Mouse (Mus musculus) forebrain, embryonic 16.5 days (tissue): Measurements from ENCODE around the gene Irf3. TPM values are rescaled to one million over a fixed set of nuclear protein-coding genes. Genes with fewer than 3 reads are reported as not detected.
"Not testable (repeated sequence)": the region's sequence is repeated elsewhere in the genome, so short reads cannot be mapped to it uniquely, and the experiment has no call there.

ENCODE experiments used
- ATAC-seq: fragments of 200-750 bp; cut with Nextera tagmentation; 2 replicates; pipeline ENCODE4 v1.8.0; 2017; ENCODE audit warnings: mild to moderate bottlenecking, moderate library complexity
- H3K27ac ChIP-seq: fragments of 300-500 bp; sonication (generic); 2 replicates; pipeline ENCODE4 v1.5.1; 2014; ENCODE audit warnings: low read length, control low read depth
- H3K27me3 ChIP-seq: fragments of 300-500 bp; sonication (generic); replicated peaks from 2 replicates; pipeline ENCODE4 v1.6.1; 2014; ENCODE audit warnings: low read length; ENCODE audit not compliant: control insufficient read depth, insufficient read depth
- H3K36me3 ChIP-seq: fragments of 300-500 bp; sonication (generic); 2 replicates; pipeline ENCODE4 v1.6.1; 2014; ENCODE audit not compliant: control insufficient read depth, insufficient read depth
- H3K4me1 ChIP-seq: fragments of 300-500 bp; sonication (generic); replicated peaks from 2 replicates; pipeline ENCODE4 v1.6.1; 2014; ENCODE audit warnings: low read length; ENCODE audit not compliant: control insufficient read depth, insufficient read depth
- H3K4me2 ChIP-seq: fragments of 300-500 bp; sonication (generic); 2 replicates; pipeline ENCODE4 v1.6.1; 2014; ENCODE audit warnings: mild to moderate bottlenecking, low read length, control low read depth
- H3K4me3 ChIP-seq: fragments of 300-500 bp; sonication (generic); replicated peaks from 2 replicates; pipeline ENCODE4 v1.5.1; 2014; ENCODE audit warnings: mild to moderate bottlenecking, low read length, control low read depth
- H3K9ac ChIP-seq: fragments of 300-500 bp; sonication (generic); replicated peaks from 2 replicates; pipeline ENCODE4 v1.6.1; 2014; ENCODE audit warnings: low read depth, low read length, control low read depth
- H3K9me3 ChIP-seq: fragments of 300-500 bp; sonication (generic); 2 replicates; pipeline ENCODE4 v1.6.1; 2016; ENCODE audit warnings: low read length; ENCODE audit not compliant: control insufficient read depth
- WGBS: fragments of 180-500 bp; shearing (Covaris S2); extraction: QIAGEN DNeasy Blood & Tissue Kit; methylation state at CpG from one replicate; pipeline ENCODE4 v1.1.7; 2014; 5-methylcytosine and 5-hydroxymethylcytosine counted together
- polyA plus RNA-seq: library from polyadenylated mRNA; unstranded; fragments of >200 nt; fragmentation: Nextera tagmentation; extraction: Ambion mirVana; gene quantifications from 2 replicates; pipeline ENCODE4 v1.2.1, GENCODE M21; 2015

The Irf3 gene
- polyA plus RNA-seq, 1 experiment from 2014 or later: 60.6 TPM

- no peak overlapping the region for H3K4me2 ChIP-seq
- no peak for ATAC-seq
- H3K4me1 ChIP-seq: peaks cover 27% of the 10 kb centered on the region
- no peak overlapping the region for H3K4me3 ChIP-seq
- 47% methylated on average over 8 of the region's 8 CpGs for WGBS
- H3K9ac ChIP-seq: no peak overlapping the region
- H3K27ac ChIP-seq: no peak overlapping the region
- H3K9me3 ChIP-seq: no peaks in the 10 kb centered on the region
- 0 out of 2 replicates have a peak, but pooled peaks cover 6% of the 10 kb centered on the region for H3K27me3 ChIP-seq
- no peaks in the 10 kb centered on the region for H3K36me3 ChIP-seq
Measured at GRCm38 (mm10) chr7:45019031-45019571, 21.7 kb downstream of the Irf3 start.

GRCm38 (mm10) chr7:45020225-45020624 is 22.8 kb downstream of the Irf3 start:
- H3K4me1 ChIP-seq: peaks cover 16% of the 10 kb centered on the region
- H3K27ac ChIP-seq: no peak overlapping the region
- no peaks in the 10 kb centered on the region for H3K36me3 ChIP-seq
- H3K27me3 ChIP-seq: 0 out of 2 replicates have a peak, but pooled peaks cover 6% of the 10 kb centered on the region
- no peak overlapping the region for H3K4me2 ChIP-seq
- no peaks in the 10 kb centered on the region for H3K9me3 ChIP-seq
- H3K4me3 ChIP-seq: no peak overlapping the region
- WGBS: 77% methylated on average over 9 of the region's 9 CpGs
- ATAC-seq: no peak
- no peak overlapping the region for H3K9ac ChIP-seq

- H3K4me1 ChIP-seq, H3K9ac ChIP-seq, ATAC-seq, H3K36me3 ChIP-seq, H3K4me3 ChIP-seq, H3K27ac ChIP-seq, H3K4me2 ChIP-seq, H3K27me3 ChIP-seq, H3K9me3 ChIP-seq: not testable (repeated sequence)
- 79% methylated on average over 5 of the region's 5 CpGs for WGBS
Measured at GRCm38 (mm10) chr7:45023711-45024110, 26.3 kb downstream of the Irf3 start.

- Histone ChIP-seq H3K36me3 (peaks cover 8% of the 10 kb centered on the region), H3K27ac (peak overlapping the region; percentile 4; the same call in 1 of the 2 replicates), H3K27me3 (no peaks in the 10 kb centered on the region), H3K9me3 (no peaks in the 10 kb centered on the region), H3K9ac (no peak overlapping the region), H3K4me2 (no peak overlapping the region), H3K4me3 (no peak overlapping the region), H3K4me1 (no peaks in the 10 kb centered on the region)
- 87% methylated on average over 15 of the region's 15 CpGs for WGBS
- no peak for ATAC-seq
Measured at GRCm38 (mm10) chr7:45024281-45025248, 27.1 kb downstream of the Irf3 start.

- Histone ChIP-seq H3K27me3 (no peaks in the 10 kb centered on the region), H3K27ac (no peak overlapping the region; the same call in 1 of the 2 replicates), H3K4me3 (no peak overlapping the region), H3K9me3 (no peaks in the 10 kb centered on the region), H3K4me2 (no peak overlapping the region), H3K4me1 (no peaks in the 10 kb centered on the region), H3K9ac (no peak overlapping the region), H3K36me3 (peaks cover 15% of the 10 kb centered on the region)
- ATAC-seq: no peak
- 78% methylated on average over 8 of the region's 8 CpGs for WGBS
Measured at GRCm38 (mm10) chr7:45025601-45026220, 28.3 kb downstream of the Irf3 start.

GRCm38 (mm10) chr7:45026256-45026655 is 28.8 kb downstream of the Irf3 start:
- 0 out of 2 replicates have a peak, but pooled peaks have one; percentile 18 for ATAC-seq

GRCm38 (mm10) chr7:45027761-45028160 is 30.3 kb downstream of the Irf3 start:
- Histone ChIP-seq H3K9me3 (no peaks in the 10 kb centered on the region), H3K27ac (no peak overlapping the region), H3K36me3 (peaks cover 24% of the 10 kb centered on the region), H3K4me1 (no peaks in the 10 kb centered on the region), H3K9ac (no peak overlapping the region), H3K4me3 (no peak overlapping the region), H3K27me3 (no peaks in the 10 kb centered on the region), H3K4me2 (no peak overlapping the region)
- WGBS: 94% methylated on average over 9 of the region's 9 CpGs
- no peak for ATAC-seq

More at GRCm38 (mm10) chr7:45026256-45026655, 28.8 kb downstream of the Irf3 start:
- Histone ChIP-seq H3K9ac (no peak overlapping the region), H3K27me3 (no peaks in the 10 kb centered on the region), H3K4me3 (no peak overlapping the region), H3K9me3 (no peaks in the 10 kb centered on the region), H3K27ac (no peak overlapping the region), H3K4me1 (no peaks in the 10 kb centered on the region), H3K36me3 (peaks cover 20% of the 10 kb centered on the region), H3K4me2 (no peak overlapping the region)
- 56% methylated on average over 2 of the region's 2 CpGs for WGBS

- H3K36me3 ChIP-seq: peaks cover 28% of the 10 kb centered on the region
- H3K4me3 ChIP-seq: no peak overlapping the region
Measured at GRCm38 (mm10) chr7:45028351-45028750, 30.9 kb downstream of the Irf3 start.

GRCm38 (mm10) chr7:45029995-45030394 is 32.5 kb downstream of the Irf3 start:
- ATAC-seq: no peak
- no peak overlapping the region for H3K9ac ChIP-seq
- no peak overlapping the region for H3K27ac ChIP-seq
- WGBS: 93% methylated on average over 6 of the region's 6 CpGs
- H3K4me2 ChIP-seq: no peak overlapping the region
- no peaks in the 10 kb centered on the region for H3K9me3 ChIP-seq
- peaks cover 45% of the 10 kb centered on the region for H3K36me3 ChIP-seq
- H3K4me1 ChIP-seq: no peaks in the 10 kb centered on the region
- no peak overlapping the region for H3K4me3 ChIP-seq
- H3K27me3 ChIP-seq: no peaks in the 10 kb centered on the region

More at GRCm38 (mm10) chr7:45028351-45028750, 30.9 kb downstream of the Irf3 start:
- WGBS: 90% methylated on average over 11 of the region's 11 CpGs
- no peak overlapping the region for H3K9ac ChIP-seq
- no peaks in the 10 kb centered on the region for H3K9me3 ChIP-seq
- H3K27me3 ChIP-seq: no peaks in the 10 kb centered on the region
- ATAC-seq: no peak
- no peaks in the 10 kb centered on the region for H3K4me1 ChIP-seq
- no peak overlapping the region for H3K4me2 ChIP-seq
- H3K27ac ChIP-seq: no peak overlapping the region
